ENCODE assay signal across 9 mouse cellular contexts in genomic region chr10:111099812-111100464, GRCm38 (mm10).
DNase-seq lines count a peak whose midpoint lies in the region; ATAC-seq and TF ChIP-seq lines count a peak whose summit lies in the region.
"Had no signal": no experiment of that assay in that cellular context is flagged by ENCODE, and none has a peak within 500 bp of the region (broad histone marks: within the 10 kb centered on the region; RNA-seq: fewer than 3 reads in every experiment).

No protein-coding gene starts in this region.

- intact Hi-C loops in heart, postnatal 36 days (cut with DNase I): loop anchor here (1.0 to 5.0 kb wide), 6 partner anchors 89 to 372 kb away; partner anchors contain the start of genes Nap1l1 and Zdhhc17

- no peak overlapping the region for H3K4me3 ChIP-seq in ES-E14 (ENCODE audit: insufficient read depth in 1 of 2, low read depth in 1 of 2, low read length in 2 of 2, poor library complexity in 1 of 2, severe bottlenecking in 1 of 2)
- H3K4me3 ChIP-seq in forebrain, embryonic 11.5 days (ENCODE audit: low read depth, low read length): no peak overlapping the region
- H3K4me3 ChIP-seq: limb, embryonic 12.5 days had no signal

- in situ Hi-C loops in ES-E14 (cut with MboI; ENCODE audit: low sequenced_read_pairs in 2 of 2, unreplicated experiment in 2 of 2): loop anchor here in 1 of 2 experiments (10.0 kb wide), 2 partner anchors 125 to 305 kb away; no protein-coding TSS in a partner anchor

- no peak overlapping the region for H3K4me2 ChIP-seq in forebrain, embryonic 11.5 days (ENCODE audit: low read depth, low read length, severe bottlenecking)
- H3K4me2 ChIP-seq: limb, embryonic 12.5 days had no signal

- H3K27me3 ChIP-seq in forebrain, embryonic 11.5 days (ENCODE audit: control insufficient read depth, insufficient read depth, low read length): no peaks in the 10 kb centered on the region
- H3K27me3 ChIP-seq: limb, embryonic 12.5 days had no signal

- 45% methylated on average over 7 of the region's 7 CpGs for WGBS in forebrain, embryonic 11.5 days

- H3K36me3 ChIP-seq in ES-E14 (ENCODE audit: control insufficient read depth, insufficient read depth, low read length, poor library complexity, severe bottlenecking): no peaks in the 10 kb centered on the region
- no peaks in the 10 kb centered on the region for H3K36me3 ChIP-seq in forebrain, embryonic 11.5 days (ENCODE audit: control insufficient read depth, insufficient read depth, low read length)
- H3K36me3 ChIP-seq: limb, embryonic 12.5 days had no signal

- peaks cover 0 to 2% of the 10 kb centered on the region in 2 experiments; a peak in 1 of 4 replicates for H3K4me1 ChIP-seq in ES-E14 (ENCODE audit: control insufficient read depth in 2 of 2, insufficient read depth in 2 of 2, low read length in 2 of 2, poor library complexity in 1 of 2)
- H3K4me1 ChIP-seq in forebrain, embryonic 11.5 days (replicated peaks; ENCODE audit: control insufficient read depth, insufficient read depth, low read length): no peaks in the 10 kb centered on the region

- DNase-seq in ES-E14 (ENCODE audit: low read depth, low spot score): peak; percentile 53
- DNase-seq in c-Kit-negative CD71-positive TER-119-positive erythroid progenitor cells, embryonic 14.5 days (ENCODE audit: low read depth, low spot score): peak; percentile 35
- peak; percentile 84 for DNase-seq in forebrain, embryonic 11.5 days (ENCODE audit: low spot score)
- peak; percentile 73 to 80 for DNase-seq in heart, postnatal 36 days
- DNase-seq in layer of hippocampus, adult 11-12 months (ENCODE audit: low spot score): peak; percentile 75
- peak; percentile 84 for DNase-seq in lung, postnatal 10 days
- DNase-seq in retina, embryonic 14.5 days (ENCODE audit: low spot score): peak; percentile 90
- peak; percentile 64 for DNase-seq in urinary bladder, postnatal 14 days (ENCODE audit: low spot score)

- ATAC-seq in forebrain, embryonic 11.5 days (replicated peaks; ENCODE audit: low FRiP score): peak; percentile 63

- H3K27ac ChIP-seq in ES-E14 (ENCODE audit: insufficient read depth, low read depth, low read length, poor library complexity, severe bottlenecking): no peak overlapping the region
- H3K27ac ChIP-seq in forebrain, embryonic 11.5 days (ENCODE audit: low read depth, low read length): no peak overlapping the region
- H3K27ac ChIP-seq: limb, embryonic 12.5 days had no signal

- no peak overlapping the region for H3K9ac ChIP-seq in ES-E14 (ENCODE audit: insufficient read depth, low read depth, low read length, poor library complexity, severe bottlenecking)
- no peak overlapping the region for H3K9ac ChIP-seq in forebrain, embryonic 11.5 days (ENCODE audit: low read length)
- H3K9ac ChIP-seq: limb, embryonic 12.5 days had no signal

- H3K9me3 ChIP-seq in ES-E14 (ENCODE audit: control insufficient read depth, insufficient read depth, low read depth, low read length): no peaks in the 10 kb centered on the region
- H3K9me3 ChIP-seq in forebrain, embryonic 11.5 days (ENCODE audit: control insufficient read depth, low read length): no peaks in the 10 kb centered on the region
- H3K9me3 ChIP-seq: limb, embryonic 12.5 days had no signal

TF ChIP-seq in ES-E14, 5 proteins besides CTCF, POLR2A, EP300 and RAD21:
- TF ChIP-seq ZNF384 (IDR thresholded peaks at IDR 0.05; ENCODE audit: low read depth, low read length) (no peak), CHD2 (IDR thresholded peaks at IDR 0.05; ENCODE audit: low read depth, low read length) (no peak), MAFK (IDR thresholded peaks at IDR 0.05; ENCODE audit: insufficient read depth, low read depth, low read length) (no peak), ZC3H11A (IDR thresholded peaks at IDR 0.05; ENCODE audit: borderline replicate concordance, low read depth, low read length) (peak; percentile 61; the same call in 1 of the 2 replicates)

Comparison
In these comparisons a context has a peak if more than half of its experiments do, and no peak if none do; other contexts are left out.
1. DNase-seq: peak in every context shown above with its lines; median percentile 90 in retina, embryonic 14.5 days; 84 in forebrain, embryonic 11.5 days; 84 in lung, postnatal 10 days; 76 in heart, postnatal 36 days; 75 in layer of hippocampus, adult 11-12 months; 64 in urinary bladder, postnatal 14 days; 53 in ES-E14; 35 in c-Kit-negative CD71-positive TER-119-positive erythroid progenitor cells, embryonic 14.5 days.